ENCODE assay signal across 18 mouse cellular contexts in the genomic region with DNA sequence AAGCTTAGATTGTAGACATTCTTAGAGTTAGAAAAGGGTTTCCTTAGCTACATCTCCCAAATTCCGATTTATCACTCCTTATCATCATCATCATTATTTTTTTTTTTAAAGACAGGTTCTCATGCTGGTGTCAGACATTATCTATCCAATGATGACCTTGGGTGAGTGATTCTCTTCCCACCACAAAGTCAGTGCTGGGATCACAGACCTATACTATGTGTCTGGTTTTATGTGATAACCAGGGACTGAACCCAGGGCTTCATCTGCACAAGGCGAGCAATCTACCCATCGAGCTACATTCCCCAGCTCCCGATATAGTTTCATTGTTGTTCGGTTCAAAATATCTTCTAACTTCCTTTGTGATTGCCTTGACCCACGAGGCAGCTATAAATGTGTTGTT. TPM values are rescaled to one million over a fixed set of nuclear protein-coding genes. Genes with fewer than 3 reads are reported as not detected.
A peak's percentile ranks its signal among the peaks of the same experiment; 100 is the strongest.
DNase-seq lines count a peak whose midpoint lies in the region; ATAC-seq and TF ChIP-seq lines count a peak whose summit lies in the region.
"Had no signal": no experiment of that assay in that cellular context is flagged by ENCODE, and none has a peak within 500 bp of the region (broad histone marks: within the 10 kb centered on the region; RNA-seq: fewer than 3 reads in every experiment).

No protein-coding gene starts in this region.

- no peak for ATAC-seq in kidney, embryonic 16.5 days (ENCODE audit: low FRiP score, low TSS enrichment)
- no peak for ATAC-seq in midbrain, postnatal 0 days (ENCODE audit: low FRiP score)
- ATAC-seq in liver, embryonic 12.5 days, result no peak
- ATAC-seq: forebrain, postnatal 0 days had no signal

- H3K27me3 ChIP-seq in kidney, embryonic 16.5 days (ENCODE audit: insufficient read depth, low read length), result no peaks in the 10 kb centered on the region
- no peaks in the 10 kb centered on the region for H3K27me3 ChIP-seq in midbrain, embryonic 10.5 days (ENCODE audit: low read depth, poor library complexity, severe bottlenecking)
- H3K27me3 ChIP-seq in midbrain, postnatal 0 days (ENCODE audit: insufficient read depth, low read length), result no peaks in the 10 kb centered on the region
- no peaks in the 10 kb centered on the region for H3K27me3 ChIP-seq in liver, embryonic 12.5 days (replicated peaks)

- 0 out of 2 replicates have a peak overlapping the region, but pooled peaks have one; percentile 13 for H3K9ac ChIP-seq in kidney, embryonic 16.5 days (replicated peaks; ENCODE audit: low read length)
- no peak overlapping the region for H3K9ac ChIP-seq in midbrain, postnatal 0 days (replicated peaks; ENCODE audit: low read length, poor library complexity, severe bottlenecking)
- no peak overlapping the region for H3K9ac ChIP-seq in liver, embryonic 12.5 days
- H3K9ac ChIP-seq: forebrain, postnatal 0 days had no signal

- H3K36me3 ChIP-seq in kidney, embryonic 16.5 days (ENCODE audit: insufficient read depth, low read length), result no peaks in the 10 kb centered on the region
- H3K36me3 ChIP-seq in midbrain, embryonic 10.5 days, result no peaks in the 10 kb centered on the region
- H3K36me3 ChIP-seq in midbrain, postnatal 0 days (ENCODE audit: insufficient read depth, low read length), result no peaks in the 10 kb centered on the region
- H3K36me3 ChIP-seq in liver, embryonic 12.5 days, result no peaks in the 10 kb centered on the region

- WGBS in kidney, embryonic 16.5 days, result 66% methylated on average over 6 of the region's 6 CpGs
- 88% methylated on average over 6 of the region's 6 CpGs for WGBS in midbrain, embryonic 10.5 days
- 84% methylated on average over 6 of the region's 6 CpGs for WGBS in midbrain, postnatal 0 days
- 23% methylated on average over 6 of the region's 6 CpGs for WGBS in liver, embryonic 12.5 days (ENCODE audit: insufficient replicate concordance)

- H3K4me1 ChIP-seq in kidney, embryonic 16.5 days (ENCODE audit: insufficient read depth, low read length), result peaks cover 30% of the 10 kb centered on the region
- H3K4me1 ChIP-seq in midbrain, embryonic 10.5 days, result peaks cover 40% of the 10 kb centered on the region
- H3K4me1 ChIP-seq in midbrain, postnatal 0 days (ENCODE audit: insufficient read depth, low read length), result no peaks in the 10 kb centered on the region
- H3K4me1 ChIP-seq in liver, embryonic 12.5 days, result peaks cover 31% of the 10 kb centered on the region

- H3K9me3 ChIP-seq in kidney, embryonic 16.5 days (ENCODE audit: low read length), result no peaks in the 10 kb centered on the region
- no peaks in the 10 kb centered on the region for H3K9me3 ChIP-seq in midbrain, embryonic 10.5 days (replicated peaks)
- no peaks in the 10 kb centered on the region for H3K9me3 ChIP-seq in midbrain, postnatal 0 days (ENCODE audit: low read length)
- H3K9me3 ChIP-seq in liver, embryonic 12.5 days (replicated peaks), result no peaks in the 10 kb centered on the region

- peak overlapping the region; percentile 84 for H3K27ac ChIP-seq in kidney, embryonic 16.5 days (ENCODE audit: low read length)
- H3K27ac ChIP-seq in midbrain, embryonic 10.5 days (replicated peaks), result peak overlapping the region; percentile 34; the same call in 1 of the 2 replicates
- no peak overlapping the region for H3K27ac ChIP-seq in midbrain, postnatal 0 days (ENCODE audit: low read depth, low read length)
- H3K27ac ChIP-seq in liver, embryonic 12.5 days, result 0 out of 2 replicates have a peak overlapping the region, but pooled peaks have one; percentile 41
- H3K27ac ChIP-seq: macrophage had no signal

- H3K4me2 ChIP-seq in kidney, embryonic 16.5 days (replicated peaks; ENCODE audit: low read depth, low read length), result no peak overlapping the region
- no peak overlapping the region for H3K4me2 ChIP-seq in midbrain, postnatal 0 days (ENCODE audit: low read depth, low read length, poor library complexity, severe bottlenecking)
- no peak overlapping the region for H3K4me2 ChIP-seq in liver, embryonic 12.5 days

- no peak for TF ChIP-seq CTCF in midbrain, postnatal 0 days (IDR thresholded peaks at IDR 0.05)

- peak; percentile 66 for DNase-seq in heart, adult 11 months
- no peak for DNase-seq in heart, adult 8-10 months (ENCODE audit: low spot score)
- no peak for DNase-seq in kidney, postnatal 14 days
- no peak for DNase-seq in midbrain, embryonic 10.5 days (ENCODE audit: low spot score)
- DNase-seq in midbrain, postnatal 0 days (ENCODE audit: low spot score), result no peak
- DNase-seq in embryo, embryonic 9.5 days (ENCODE audit: extremely low spot score), result no peak
- DNase-seq: adrenal gland, adult 2 months; cerebellum, adult 18-20 months; cerebellum, postnatal 36 days; forebrain, postnatal 0 days; heart, adult 18-20 months; kidney, adult 8-10 months; midbrain, embryonic 14.5 days; retina, postnatal 1 day; right cerebral cortex, postnatal 4 days had no signal

- no peak overlapping the region for H3K4me3 ChIP-seq in kidney, embryonic 16.5 days (ENCODE audit: low read length)
- H3K4me3 ChIP-seq in midbrain, embryonic 10.5 days, result no peak overlapping the region
- no peak overlapping the region for H3K4me3 ChIP-seq in midbrain, postnatal 0 days (ENCODE audit: low read depth, low read length)
- H3K4me3 ChIP-seq in liver, embryonic 12.5 days, result no peak overlapping the region

RNA-seq across cellular contexts. Expression of gene Mest, which starts 9.9 kb away (rescaled TPM):
- total RNA-seq in heart, adult 8-10 months (2022), result 1 to 10 TPM; 3.2 to 9.2 (median 7.6) TPM
- polyA plus RNA-seq in kidney, embryonic 16.5 days (2015; fragmentation: Nextera tagmentation; extraction: Ambion mirVana), result 2,098 and 2,228 TPM in 2 replicates
- polyA plus RNA-seq in midbrain, embryonic 10.5 days (2016; fragmentation: Nextera tagmentation; extraction: Ambion mirVana), result 1,366 and 1,939 TPM in 2 replicates
- total RNA-seq in midbrain, postnatal 0 days (2014; rRNA removed), result 323 and 367 TPM in 2 replicates
- polyA plus RNA-seq in midbrain, postnatal 0 days (2015; fragmentation: Nextera tagmentation; extraction: Ambion mirVana), result 109 and 165 TPM in 2 replicates
- 372 and 384 TPM in 2 replicates for polyA plus RNA-seq in liver, embryonic 12.5 days (2016; fragmentation: Nextera tagmentation; extraction: Ambion mirVana)

RNA-seq across cellular contexts. Expression of gene Cep41, which starts 19.9 kb away (rescaled TPM):
- 1 to 10 TPM; 1.5 to 3.4 (median 2.1) TPM for total RNA-seq in heart, adult 8-10 months (2022)
- 20.6 and 21.6 TPM in 2 replicates for polyA plus RNA-seq in kidney, embryonic 16.5 days (2015; fragmentation: Nextera tagmentation; extraction: Ambion mirVana)
- polyA plus RNA-seq in midbrain, embryonic 10.5 days (2016; fragmentation: Nextera tagmentation; extraction: Ambion mirVana), result 19.8 and 24.0 TPM in 2 replicates
- 8.1 and 15.7 TPM in 2 replicates for total RNA-seq in midbrain, postnatal 0 days (2014; rRNA removed)
- polyA plus RNA-seq in midbrain, postnatal 0 days (2015; fragmentation: Nextera tagmentation; extraction: Ambion mirVana), result 8.3 and 9.5 TPM in 2 replicates
- polyA plus RNA-seq in liver, embryonic 12.5 days (2016; fragmentation: Nextera tagmentation; extraction: Ambion mirVana), result 5.6 and 6.1 TPM in 2 replicates
